Mouse (Mus musculus) forebrain, embryonic 11.5 days (tissue): ENCODE results near the gene Tmprss9. TPM values are rescaled to one million over a fixed set of nuclear protein-coding genes. Genes with fewer than 3 reads are reported as not detected.

Experiments used
- ATAC-seq: fragments of 200-750 bp; cut with Nextera tagmentation; replicated peaks from 2 replicates; pipeline ENCODE4 v1.8.0; 2017; ENCODE audit warnings: moderate TSS enrichment; ENCODE audit not compliant: low FRiP score
- DNase-seq: peaks from one replicate; pipeline ENCODE4 v3.0.0-alpha.2; 2017; ENCODE audit warnings: low spot score
- H3K27ac ChIP-seq: fragments of 300-500 bp; sonication (generic); 2 replicates; pipeline ENCODE4 v1.5.1; 2014; ENCODE audit warnings: low read depth, low read length
- H3K27me3 ChIP-seq: fragments of 300-500 bp; sonication (generic); 2 replicates; pipeline ENCODE4 v1.6.1; 2014; ENCODE audit warnings: mild to moderate bottlenecking, low read length, mixed read lengths; ENCODE audit not compliant: control insufficient read depth, insufficient read depth
- H3K36me3 ChIP-seq: fragments of 300-500 bp; sonication (generic); 2 replicates; pipeline ENCODE4 v1.6.1; 2014; ENCODE audit warnings: mild to moderate bottlenecking, low read length, moderate library complexity, mixed read lengths; ENCODE audit not compliant: control insufficient read depth, insufficient read depth
- H3K4me1 ChIP-seq: fragments of 300-500 bp; sonication (generic); replicated peaks from 2 replicates; pipeline ENCODE4 v1.6.1; 2014; ENCODE audit warnings: low read length, mixed read lengths; ENCODE audit not compliant: control insufficient read depth, insufficient read depth
- H3K4me2 ChIP-seq: fragments of 300-500 bp; sonication (generic); 2 replicates; pipeline ENCODE4 v1.6.1; 2014; ENCODE audit warnings: low read depth, mild to moderate bottlenecking, low read length, moderate library complexity, mixed read lengths; ENCODE audit not compliant: severe bottlenecking
- H3K4me3 ChIP-seq: fragments of 300-500 bp; sonication (generic); 2 replicates; pipeline ENCODE4 v1.5.1; 2014; ENCODE audit warnings: low read depth, low read length
- H3K9ac ChIP-seq: fragments of 300-500 bp; sonication (generic); 2 replicates; pipeline ENCODE4 v1.6.1; 2014; ENCODE audit warnings: low read length
- H3K9me3 ChIP-seq: fragments of 300-500 bp; sonication (generic); 2 replicates; pipeline ENCODE4 v1.6.1; 2016; ENCODE audit warnings: low read length, mixed read lengths; ENCODE audit not compliant: control insufficient read depth
- WGBS: fragments of 180-500 bp; shearing (Covaris S2); extraction: QIAGEN DNeasy Blood & Tissue Kit; methylation state at CpG from one replicate; pipeline ENCODE4 v1.1.7; 2014; 5-methylcytosine and 5-hydroxymethylcytosine counted together
- polyA plus RNA-seq: library from polyadenylated mRNA; unstranded; fragments of >200 nt; fragmentation: Nextera tagmentation; extraction: Ambion mirVana; gene quantifications from 2 replicates; pipeline ENCODE4 v1.2.1, GENCODE M21; 2014

Gene Tmprss9
- 0.08 and 0.12 TPM in 2 replicates for polyA plus RNA-seq

GRCm38 (mm10) chr10:80871581-80871980 lies at the start of gene Tmprss9:
Gene Tmprss9 (plus strand): TSS chr10:80871848.
- DNase-seq (no peak), ATAC-seq (no peak)
- no peak within 1 kb of the TSS for H3K27ac ChIP-seq

GRCm38 (mm10) chr10:80821991-80822390 lies 49.7 kb upstream of the Tmprss9 start:
- no peak for ATAC-seq
- Histone ChIP-seq H3K27me3 (no peaks in the 10 kb centered on the region), H3K4me1 (no peaks in the 10 kb centered on the region), H3K9ac (no peak overlapping the region), H3K4me3 (no peak overlapping the region), H3K36me3 (no peaks in the 10 kb centered on the region), H3K4me2 (no peak overlapping the region), H3K9me3 (no peaks in the 10 kb centered on the region), H3K27ac (no peak overlapping the region)
- WGBS = 31% methylated on average over 2 of the region's 2 CpGs
- DNase-seq = no peak

More at GRCm38 (mm10) chr10:80871581-80871980, at the start of gene Tmprss9:
- Histone ChIP-seq H3K4me1 (0 out of 2 replicates have a peak, but pooled peaks cover 1% of the 10 kb centered on the region), H3K36me3 (no peaks in the 10 kb centered on the region), H3K4me2 (no peak within 1 kb of the TSS), H3K9ac (no peak within 1 kb of the TSS), H3K27me3 (no peaks in the 10 kb centered on the region), H3K4me3 (no peak within 1 kb of the TSS), H3K9me3 (no peaks in the 10 kb centered on the region)
- WGBS = 32% methylated on average over 9 of the region's 9 CpGs

DNA sequence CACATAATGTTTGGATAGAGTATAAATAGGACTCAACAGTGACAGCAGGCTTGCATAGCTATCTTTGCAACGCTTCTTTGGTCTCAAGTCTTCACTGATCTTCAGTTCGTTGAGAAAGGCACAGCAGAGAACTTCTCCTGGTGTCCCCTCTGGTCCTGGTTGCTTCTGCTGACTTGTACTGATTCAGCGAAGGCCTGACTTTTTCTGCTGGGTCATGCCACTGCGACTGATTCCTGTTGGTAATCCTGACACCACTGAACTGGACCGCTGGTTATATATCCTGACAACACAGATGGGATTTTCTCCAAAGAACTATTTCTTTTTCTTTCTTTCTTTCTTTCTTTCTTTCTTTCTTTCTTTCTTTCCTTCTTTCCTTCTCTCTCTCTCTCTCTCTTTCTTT lies 49.1 kb upstream of the Tmprss9 start:
- H3K27ac ChIP-seq = no peak overlapping the region
- no peak for ATAC-seq
- H3K9ac ChIP-seq = no peak overlapping the region
- H3K4me2 ChIP-seq = no peak overlapping the region
- DNase-seq = no peak
- peaks cover 2% of the 10 kb centered on the region; the same call in 1 of the 2 replicates for H3K4me1 ChIP-seq
- H3K9me3 ChIP-seq = no peaks in the 10 kb centered on the region
- no peaks in the 10 kb centered on the region for H3K36me3 ChIP-seq
- WGBS = 91% methylated on average over 5 of the region's 5 CpGs
- no peak overlapping the region for H3K4me3 ChIP-seq
- H3K27me3 ChIP-seq = no peaks in the 10 kb centered on the region

DNA sequence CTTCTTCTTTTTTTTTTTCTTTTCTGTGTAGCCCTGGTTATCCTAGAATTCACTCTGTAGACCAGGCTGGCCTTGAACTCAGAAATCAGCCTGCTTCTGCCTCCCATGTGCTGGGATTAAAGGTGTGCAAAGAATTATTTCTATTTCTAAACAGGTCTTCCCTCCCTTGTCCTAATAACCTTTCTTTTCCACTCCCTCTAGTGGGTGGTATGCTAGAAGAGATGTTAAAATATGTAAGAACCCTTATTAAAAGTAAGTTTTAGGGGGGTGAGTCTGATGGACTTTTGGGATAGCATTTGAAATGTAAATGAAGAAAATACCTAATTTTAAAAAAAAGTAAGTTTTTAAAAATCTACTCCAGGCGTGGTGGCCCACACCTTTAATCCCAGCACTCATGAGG lies 48.3 kb upstream of the Tmprss9 start:
- Histone ChIP-seq H3K9ac (no peak overlapping the region), H3K27me3 (no peaks in the 10 kb centered on the region), H3K9me3 (no peaks in the 10 kb centered on the region), H3K4me1 (peaks cover 7% of the 10 kb centered on the region), H3K27ac (no peak overlapping the region), H3K36me3 (no peaks in the 10 kb centered on the region), H3K4me2 (no peak overlapping the region), H3K4me3 (no peak overlapping the region)
- ATAC-seq (no peak), DNase-seq (no peak)
- 94% methylated on average over 1 of the region's 1 CpGs for WGBS

GRCm38 (mm10) chr10:80823847-80824643 lies 47.6 kb upstream of the Tmprss9 start:
- no peak overlapping the region for H3K4me2 ChIP-seq
- no peak overlapping the region for H3K4me3 ChIP-seq
- no peak for ATAC-seq
- H3K4me1 ChIP-seq = peaks cover 7% of the 10 kb centered on the region
- DNase-seq = no peak
- no peaks in the 10 kb centered on the region for H3K9me3 ChIP-seq
- H3K9ac ChIP-seq = no peak overlapping the region
- no peaks in the 10 kb centered on the region for H3K36me3 ChIP-seq
- WGBS = 74% methylated on average over 8 of the region's 8 CpGs
- H3K27ac ChIP-seq = no peak overlapping the region
- H3K27me3 ChIP-seq = no peaks in the 10 kb centered on the region

- peaks cover 7% of the 10 kb centered on the region for H3K4me1 ChIP-seq
- H3K4me3 ChIP-seq = no peak overlapping the region
- no peaks in the 10 kb centered on the region for H3K9me3 ChIP-seq
- H3K27me3 ChIP-seq = no peaks in the 10 kb centered on the region
- no peaks in the 10 kb centered on the region; the same call in 1 of the 2 replicates for H3K36me3 ChIP-seq
- ATAC-seq (no peak), DNase-seq (no peak)
- H3K9ac ChIP-seq = no peak overlapping the region
- H3K4me2 ChIP-seq = no peak overlapping the region
- WGBS = 83% methylated on average over 2 of the region's 2 CpGs
- no peak overlapping the region for H3K27ac ChIP-seq
Measured at GRCm38 (mm10) chr10:80824827-80825226, 46.8 kb upstream of the Tmprss9 start.

- H3K4me2 ChIP-seq = peak within 1 kb of the TSS; percentile 97
- no peaks in the 10 kb centered on the region for H3K9me3 ChIP-seq
- H3K9ac ChIP-seq = peak within 1 kb of the TSS; percentile 82
- H3K36me3 ChIP-seq = no peaks in the 10 kb centered on the region; the same call in 1 of the 2 replicates
- DNase-seq (peak; percentile 98), ATAC-seq (peak; percentile 96)
- peak within 1 kb of the TSS; percentile 59 for H3K4me3 ChIP-seq
- WGBS = under 1% methylated on average over 76 of the region's 82 CpGs
- H3K27ac ChIP-seq = peak within 1 kb of the TSS; percentile 78
- H3K4me1 ChIP-seq = peaks cover 17% of the 10 kb centered on the region
- H3K27me3 ChIP-seq = no peaks in the 10 kb centered on the region
Measured at GRCm38 (mm10) chr10:80826151-80827062, 45.2 kb upstream of the Tmprss9 start, which contains the start of gene Oaz1. Gene Oaz1 (plus strand): TSS chr10:80826656.

DNA sequence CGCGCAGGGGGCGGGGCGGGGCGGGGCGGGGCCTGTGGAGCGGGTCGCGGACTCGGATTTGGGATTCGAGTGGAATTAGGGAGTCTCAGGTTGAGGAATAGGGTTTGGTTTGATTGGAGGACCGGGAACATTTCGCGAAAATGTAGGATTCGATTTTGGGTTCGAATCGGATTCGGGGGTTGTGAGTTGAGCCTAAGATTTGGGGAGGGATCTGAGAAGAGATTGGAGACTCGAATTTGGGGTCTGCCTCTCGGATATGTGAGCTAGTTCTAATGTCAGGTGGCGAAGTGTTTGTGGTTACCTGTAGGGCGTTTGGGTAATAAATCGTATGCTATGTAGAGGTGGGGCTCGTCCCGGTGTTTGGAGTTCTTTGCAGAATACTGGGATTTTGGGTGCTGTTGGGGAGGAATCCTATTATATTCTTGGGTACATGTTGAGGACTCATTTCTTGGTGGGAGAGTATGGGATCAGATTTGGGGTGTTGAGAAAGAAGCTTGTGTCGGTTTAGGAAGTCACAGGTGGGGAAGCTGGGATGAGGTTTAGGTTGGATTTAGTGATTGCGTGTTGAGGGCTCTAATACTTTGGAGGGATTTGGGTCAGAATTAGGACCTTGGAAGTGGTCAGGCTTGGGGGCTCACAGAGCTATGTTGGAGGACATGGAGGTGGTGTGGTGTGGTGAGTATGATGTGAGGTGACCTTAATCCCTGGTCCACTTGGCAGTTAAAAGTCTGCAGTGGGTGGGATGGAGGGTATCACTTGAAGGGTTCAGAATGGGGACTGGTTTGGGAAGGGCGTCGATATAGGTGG lies 44.4 kb upstream of the Tmprss9 start:
- no peaks in the 10 kb centered on the region for H3K27me3 ChIP-seq
- peak overlapping the region; percentile 97 for H3K4me2 ChIP-seq
- DNase-seq (no peak), ATAC-seq (no peak)
- WGBS = 9% methylated on average over 29 of the region's 29 CpGs
- H3K27ac ChIP-seq = peak overlapping the region; percentile 78
- no peaks in the 10 kb centered on the region; the same call in 1 of the 2 replicates for H3K36me3 ChIP-seq
- peak overlapping the region; percentile 59 for H3K4me3 ChIP-seq
- peak overlapping the region; percentile 82 for H3K9ac ChIP-seq
- H3K9me3 ChIP-seq = no peaks in the 10 kb centered on the region
- peaks cover 18% of the 10 kb centered on the region for H3K4me1 ChIP-seq
